Mouse (Mus musculus) liver, embryonic 14.5 days (tissue): ENCODE results near the gene Slc26a1. TPM values are rescaled to one million over a fixed set of nuclear protein-coding genes. Genes with fewer than 3 reads are reported as not detected.

ENCODE experiments used
- ATAC-seq: fragments of 200-750 bp; cut with Nextera tagmentation; 2 replicates; pipeline ENCODE4 v1.8.0; 2017; ENCODE audit warnings: moderate number of reproducible peaks, mild to moderate bottlenecking, moderate library complexity; ENCODE audit not compliant: insufficient read depth
- DNase-seq, 3 experiments: peaks; one replicate each; pipeline ENCODE4 v3.0.0-alpha.2; 2012 to 2013; ENCODE audit warnings: low read depth in 3 of 3, low spot score in 3 of 3
- H3K27ac ChIP-seq: fragments of 300-500 bp; sonication (generic); 2 replicates; pipeline ENCODE4 v1.5.1; 2014; ENCODE audit warnings: moderate library complexity, mild to moderate bottlenecking, control low read depth, inconsistent platforms
- H3K27me3 ChIP-seq: fragments of 300-500 bp; sonication (generic); 2 replicates; pipeline ENCODE4 v1.6.1; 2014; ENCODE audit warnings: mild to moderate bottlenecking, low read length, moderate library complexity; ENCODE audit not compliant: control insufficient read depth, insufficient read depth
- H3K36me3 ChIP-seq: fragments of 300-500 bp; sonication (generic); replicated peaks from 2 replicates; pipeline ENCODE4 v1.6.1; 2014; ENCODE audit warnings: low read depth; ENCODE audit not compliant: control insufficient read depth, insufficient read depth
- H3K4me1 ChIP-seq, 2 experiments: fragments of 200-500 bp in 1 of 2; fragments of 300-500 bp in 1 of 2; sonication (generic) in 1 of 2; replicated peaks; 2 replicates each; pipeline ENCODE4 v1.6.1; 2012 to 2014; ENCODE audit warnings: antibody characterized with exemption in 1 of 2, inconsistent platforms in 1 of 2, low read length in 1 of 2; ENCODE audit not compliant: control insufficient read depth in 2 of 2, insufficient read depth in 2 of 2
- H3K4me2 ChIP-seq: fragments of 300-500 bp; sonication (generic); 2 replicates; pipeline ENCODE4 v1.6.1; 2014; ENCODE audit warnings: low read depth, mild to moderate bottlenecking, control low read depth, moderate library complexity
- H3K4me3 ChIP-seq, 2 experiments: fragments of 200-500 bp in 1 of 2; fragments of 300-500 bp in 1 of 2; sonication (generic) in 1 of 2; 2 replicates each; pipeline ENCODE4 v1.5.1; 2012 to 2014; ENCODE audit warnings: low read depth in 2 of 2, low read length in 2 of 2, mild to moderate bottlenecking in 2 of 2, control low read depth in 1 of 2, inconsistent platforms in 1 of 2, moderate library complexity in 1 of 2; ENCODE audit not compliant: insufficient read depth in 1 of 2
- H3K9ac ChIP-seq: fragments of 300-500 bp; sonication (generic); replicated peaks from 2 replicates; pipeline ENCODE4 v1.6.1; 2014; ENCODE audit warnings: mild to moderate bottlenecking, control low read depth, moderate library complexity
- H3K9me3 ChIP-seq: fragments of 300-500 bp; sonication (generic); 2 replicates; pipeline ENCODE4 v1.6.1; 2016; ENCODE audit warnings: low read length, mixed read lengths; ENCODE audit not compliant: control insufficient read depth
- CTCF ChIP-seq: IDR thresholded peaks from 2 replicates; pipeline ENCODE4 v1.5.1; 2016; ENCODE audit warnings: antibody characterized with exemption, low read depth, control low read depth
- EP300 ChIP-seq: IDR thresholded peaks from 2 replicates; pipeline ENCODE4 v1.6.1; 2016; ENCODE audit warnings: antibody characterized with exemption, low read depth
- WGBS: fragments of 180-500 bp; shearing (Covaris S2); extraction: QIAGEN DNeasy Blood & Tissue Kit; methylation state at CpG from one replicate; pipeline ENCODE4 v1.1.7; 2014; ENCODE audit not compliant: insufficient replicate concordance; 5-methylcytosine and 5-hydroxymethylcytosine counted together
- polyA plus RNA-seq, 2 experiments: library from polyadenylated mRNA; depleted of rRNA in 1 of 2; stranded (reverse) in 1 of 2; unstranded in 1 of 2; fragments of >200 nt; fragmentation: Nextera tagmentation in 1 of 2; extraction: Ambion mirVana in 1 of 2; gene quantifications; 2 replicates each; pipeline versions ENCODE4 v1.2.1 to v1.2.3; 2012 to 2014

The Slc26a1 gene
- polyA plus RNA-seq, 2 experiments, result 12.6 to 15.3 TPM

DNA sequence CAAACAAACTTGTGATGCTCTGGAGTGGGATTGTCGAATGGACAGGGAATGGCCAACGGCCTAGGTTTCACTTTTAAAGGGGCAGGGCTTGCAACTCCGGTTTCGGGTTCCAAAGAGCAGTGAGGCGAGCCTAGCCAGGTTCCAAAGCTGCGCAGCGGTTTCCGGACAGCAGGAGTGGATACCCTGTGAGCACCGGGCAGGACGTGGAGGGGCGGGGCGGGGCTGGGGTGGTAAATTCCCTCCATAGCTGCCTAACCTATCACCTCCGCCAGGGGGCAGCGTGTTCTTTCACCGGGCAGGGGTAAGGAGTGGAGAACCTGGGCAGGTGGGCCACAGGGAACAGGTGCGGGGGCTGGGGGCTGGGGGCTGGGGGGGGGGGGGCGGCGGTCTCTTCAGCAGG, 16.9 kb upstream of the Slc26a1 start, which contains the start of gene Fgfrl1:
Gene Fgfrl1 (plus strand): TSS at position 112 of the 400 bp plus-strand sequence.
- no peaks in the 10 kb centered on the region for H3K9me3 ChIP-seq
- ATAC-seq (no peak), DNase-seq (peak in 1 of 3 experiments; percentile 65)
- H3K4me1 ChIP-seq, result peaks cover 0 to 21% of the 10 kb centered on the region in 2 experiments; a peak in 3 of 4 replicates
- TF ChIP-seq EP300 (no peak), CTCF (peak; percentile 85)
- no peak within 1 kb of the TSS; the same call in 1 of the 2 replicates for H3K27ac ChIP-seq
- peak within 1 kb of the TSS; percentile 67 to 85 for H3K4me3 ChIP-seq
- 2% methylated on average over 16 of the region's 18 CpGs for whole genome bisulfite sequencing
- H3K27me3 ChIP-seq, result no peaks in the 10 kb centered on the region
- H3K36me3 ChIP-seq, result no peaks in the 10 kb centered on the region
- peak within 1 kb of the TSS; percentile 88 for H3K4me2 ChIP-seq
- peak within 1 kb of the TSS; percentile 43 for H3K9ac ChIP-seq

DNA sequence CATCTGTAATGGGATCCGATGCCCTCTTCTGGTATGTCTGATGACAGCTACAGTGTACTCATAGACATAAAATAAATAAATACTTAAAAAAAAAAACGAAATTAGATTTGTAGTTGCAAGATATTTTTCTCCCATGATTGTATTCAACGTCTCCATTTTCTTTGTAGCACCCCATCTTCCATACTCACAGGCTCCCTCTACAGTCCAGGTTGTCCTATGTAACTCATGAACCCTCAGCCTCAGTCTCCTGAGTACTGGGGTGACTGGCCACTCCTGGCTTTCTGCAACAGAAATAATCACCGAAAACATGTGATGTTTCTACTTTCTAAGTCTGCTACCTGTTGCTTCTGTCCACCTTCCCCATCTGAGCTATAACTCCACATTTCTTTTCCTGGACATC, 15.8 kb upstream of the Slc26a1 start:
- Histone ChIP-seq H3K4me1 (peaks cover 0 to 21% of the 10 kb centered on the region in 2 experiments; a peak in 3 of 4 replicates), H3K27me3 (no peaks in the 10 kb centered on the region), H3K9me3 (no peaks in the 10 kb centered on the region), H3K4me2 (no peak overlapping the region), H3K4me3 (no peak overlapping the region), H3K27ac (no peak overlapping the region), H3K9ac (no peak overlapping the region), H3K36me3 (no peaks in the 10 kb centered on the region)
- no peak for DNase-seq
- peak; percentile 54 for TF ChIP-seq CTCF
- TF ChIP-seq EP300, result no peak
- ATAC-seq, result no peak
- WGBS, result 53% methylated on average over 4 of the region's 4 CpGs

GRCm38 (mm10) chr5:108689091-108689490, 13.7 kb upstream of the Slc26a1 start:
- no peak for ATAC-seq
- no peaks in the 10 kb centered on the region for H3K36me3 ChIP-seq
- H3K9ac ChIP-seq, result no peak overlapping the region
- H3K4me2 ChIP-seq, result no peak overlapping the region
- no peaks in the 10 kb centered on the region for H3K27me3 ChIP-seq
- TF ChIP-seq EP300 (no peak), CTCF (no peak)
- no peak overlapping the region for H3K27ac ChIP-seq
- no peak for DNase-seq
- 68% methylated on average over 5 of the region's 5 CpGs for WGBS
- H3K4me3 ChIP-seq, result no peak overlapping the region
- H3K4me1 ChIP-seq, result peaks cover 0 to 15% of the 10 kb centered on the region in 2 experiments; a peak in 3 of 4 replicates
- H3K9me3 ChIP-seq, result no peaks in the 10 kb centered on the region

DNA sequence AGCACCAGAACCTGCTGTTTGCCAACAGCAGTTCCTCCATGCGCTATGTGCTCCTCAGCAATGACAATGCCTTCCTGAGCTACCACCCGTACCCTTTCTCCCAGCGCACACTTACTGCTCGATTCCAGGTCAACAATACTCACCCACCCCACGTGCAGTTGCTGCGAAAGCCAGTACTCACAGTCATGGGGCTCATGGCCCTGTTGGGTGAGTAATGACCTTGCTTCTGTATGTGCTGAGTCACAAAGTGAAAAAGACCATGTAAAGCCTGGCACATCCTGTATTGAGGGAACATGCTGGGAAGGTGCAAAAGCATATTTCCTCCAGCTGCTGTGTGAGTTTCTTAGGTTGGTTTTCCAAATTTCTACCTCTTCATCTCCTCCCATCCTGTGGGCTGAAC, 5.5 kb upstream of the Slc26a1 start:
- Histone ChIP-seq H3K9ac (no peak overlapping the region), H3K4me2 (no peak overlapping the region), H3K4me3 (no peak overlapping the region), H3K27ac (no peak overlapping the region), H3K4me1 (peaks cover 20 to 21% of the 10 kb centered on the region in 2 experiments), H3K27me3 (no peaks in the 10 kb centered on the region), H3K9me3 (no peaks in the 10 kb centered on the region), H3K36me3 (no peaks in the 10 kb centered on the region; the same call in 1 of the 2 replicates)
- TF ChIP-seq EP300 (no peak), CTCF (no peak)
- 77% methylated on average over 6 of the region's 6 CpGs for WGBS
- ATAC-seq (no peak), DNase-seq (no peak)

DNA sequence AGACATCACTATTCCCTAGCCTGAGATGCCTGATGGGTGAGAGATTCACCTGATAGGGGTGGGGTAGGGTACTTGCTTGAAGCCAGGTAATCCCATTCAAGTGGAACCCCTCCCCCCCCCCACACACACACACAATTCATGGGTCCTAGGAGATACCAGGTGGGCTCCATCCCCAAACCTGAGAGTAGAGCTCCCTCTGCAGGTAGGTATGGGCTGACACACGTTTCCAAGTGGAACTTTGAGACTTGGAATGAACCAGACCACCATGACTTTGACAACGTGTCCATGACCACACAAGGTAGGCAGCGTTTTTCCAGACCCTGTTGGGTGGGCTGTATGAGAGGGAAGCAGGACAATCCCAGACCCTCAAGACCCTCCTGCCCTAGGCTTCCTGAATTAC, 4.5 kb upstream of the Slc26a1 start:
- 35% methylated on average over 3 of the region's 3 CpGs for WGBS
- Histone ChIP-seq H3K9ac (no peak overlapping the region), H3K4me1 (peaks cover 30 to 31% of the 10 kb centered on the region in 2 experiments), H3K27ac (no peak overlapping the region), H3K9me3 (no peaks in the 10 kb centered on the region), H3K36me3 (no peaks in the 10 kb centered on the region; the same call in 1 of the 2 replicates), H3K4me2 (no peak overlapping the region), H3K4me3 (no peak overlapping the region), H3K27me3 (no peaks in the 10 kb centered on the region)
- no peak for ATAC-seq
- no peak for DNase-seq
- TF ChIP-seq EP300 (no peak), CTCF (peak; percentile 83)
